Mouse (Mus musculus): ENCODE data around the gene Mtmr3.

- no peak for TF ChIP-seq HCFC1 (IDR thresholded peaks at IDR 0.05; ENCODE audit: borderline replicate concordance, insufficient read depth, low read length)
- no peak for TF ChIP-seq ZNF384 (IDR thresholded peaks at IDR 0.05; ENCODE audit: low read depth, low read length)
- TF ChIP-seq MAFK (IDR thresholded peaks at IDR 0.05; ENCODE audit: insufficient read depth, low read depth, low read length): no peak
- no peak for TF ChIP-seq CHD2 (IDR thresholded peaks at IDR 0.05; ENCODE audit: low read depth, low read length)
Measured at GRCm38 (mm10) chr11:4602691-4603441, 8.2 kb upstream of the Mtmr3 start.

Data from ES-E14 (cell line).